Mouse (Mus musculus): ENCODE measurements around the gene Baiap2l1. TPM values are rescaled to one million over a fixed set of nuclear protein-coding genes. Genes with fewer than 3 reads are reported as not detected.

Gene Baiap2l1
- total and polyA plus RNA-seq, 2 experiments = 7.7 to 7.9 TPM

- H3K4me3 ChIP-seq (ENCODE audit: insufficient read depth, low read depth, low read length) = no peak overlapping the region
- TF ChIP-seq POLR2A (IDR thresholded peaks at IDR 0.05; ENCODE audit: extremely low read depth, insufficient read depth, low read length) (no peak), CTCF (IDR thresholded peaks at IDR 0.05; ENCODE audit: low read depth, low read length) (peak; percentile 59)
- WGBS = 73% methylated on average over 3 of the region's 3 CpGs
- no peaks in the 10 kb centered on the region for H3K79me2 ChIP-seq (ENCODE audit: control insufficient read depth, insufficient read depth, low read length)
- H3K9ac ChIP-seq (ENCODE audit: low read depth, low read length) = no peak overlapping the region
- no peaks in the 10 kb centered on the region for H3K27me3 ChIP-seq (ENCODE audit: control insufficient read depth, insufficient read depth, low read length)
- no peak for DNase-seq (ENCODE audit: extremely low read depth, low read depth, low spot score)
- no peaks in the 10 kb centered on the region for H3K4me1 ChIP-seq (ENCODE audit: control insufficient read depth, insufficient read depth, low read length)
- H3K27ac ChIP-seq (replicated peaks; ENCODE audit: insufficient read depth, low read depth, low read length) = no peak overlapping the region
- H3K36me3 ChIP-seq (ENCODE audit: control insufficient read depth, insufficient read depth, low read length) = no peaks in the 10 kb centered on the region
Measured at GRCm38 (mm10) chr5:144383936-144384335, 26.0 kb upstream of the Baiap2l1 start.

- Histone ChIP-seq H3K27me3 (ENCODE audit: control insufficient read depth, insufficient read depth, low read length) (no peaks in the 10 kb centered on the region), H3K36me3 (ENCODE audit: control insufficient read depth, insufficient read depth, low read length) (no peaks in the 10 kb centered on the region), H3K27ac (replicated peaks; ENCODE audit: insufficient read depth, low read depth, low read length) (no peak overlapping the region), H3K4me3 (ENCODE audit: insufficient read depth, low read depth, low read length) (no peak overlapping the region), H3K9ac (ENCODE audit: low read depth, low read length) (no peak overlapping the region), H3K79me2 (ENCODE audit: control insufficient read depth, insufficient read depth, low read length) (no peaks in the 10 kb centered on the region), H3K4me1 (ENCODE audit: control insufficient read depth, insufficient read depth, low read length) (no peaks in the 10 kb centered on the region)
- peak; percentile 22 for DNase-seq (ENCODE audit: extremely low read depth, low read depth, low spot score)
- TF ChIP-seq POLR2A (IDR thresholded peaks at IDR 0.05; ENCODE audit: extremely low read depth, insufficient read depth, low read length) = no peak
- TF ChIP-seq CTCF (IDR thresholded peaks at IDR 0.05; ENCODE audit: low read depth, low read length) = peak; percentile 22; the same call in 1 of the 2 replicates
- 81% methylated on average over 3 of the region's 3 CpGs for WGBS
Measured at GRCm38 (mm10) chr5:144381782-144382181, 23.9 kb upstream of the Baiap2l1 start.

DNA sequence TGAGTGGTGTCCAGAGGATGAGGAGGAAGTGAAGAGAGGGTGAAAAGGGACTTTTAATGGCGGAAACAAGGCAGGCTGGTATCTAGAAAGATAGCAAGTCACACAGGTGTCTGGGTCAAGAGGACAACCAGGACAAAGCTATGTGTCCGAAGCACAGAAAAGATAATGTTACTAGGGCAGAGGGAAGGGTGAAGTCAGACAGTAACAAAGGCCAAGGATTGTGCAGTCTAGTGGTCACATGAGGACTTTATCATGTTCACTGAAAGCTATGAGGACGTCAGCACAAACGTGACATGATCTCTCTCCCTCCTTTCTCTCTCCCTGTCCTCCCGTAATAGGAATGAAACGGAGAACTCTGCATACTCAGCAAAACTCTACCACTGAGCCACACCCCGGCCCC is 22.8 kb upstream of the Baiap2l1 start:
- Histone ChIP-seq H3K36me3 (ENCODE audit: control insufficient read depth, insufficient read depth, low read length) (no peaks in the 10 kb centered on the region), H3K27me3 (ENCODE audit: control insufficient read depth, insufficient read depth, low read length) (no peaks in the 10 kb centered on the region), H3K79me2 (ENCODE audit: control insufficient read depth, insufficient read depth, low read length) (no peaks in the 10 kb centered on the region), H3K9ac (ENCODE audit: low read depth, low read length) (no peak overlapping the region), H3K4me3 (ENCODE audit: insufficient read depth, low read depth, low read length) (no peak overlapping the region), H3K27ac (replicated peaks; ENCODE audit: insufficient read depth, low read depth, low read length) (no peak overlapping the region), H3K4me1 (ENCODE audit: control insufficient read depth, insufficient read depth, low read length) (no peaks in the 10 kb centered on the region)
- TF ChIP-seq POLR2A (IDR thresholded peaks at IDR 0.05; ENCODE audit: extremely low read depth, insufficient read depth, low read length) (no peak), CTCF (IDR thresholded peaks at IDR 0.05; ENCODE audit: low read depth, low read length) (no peak)
- 56% methylated on average over 7 of the region's 7 CpGs for WGBS
- peak; percentile 83 for DNase-seq (ENCODE audit: extremely low read depth, low read depth, low spot score)

GRCm38 (mm10) chr5:144379431-144379830 is 21.5 kb upstream of the Baiap2l1 start:
- Histone ChIP-seq H3K27ac (replicated peaks; ENCODE audit: insufficient read depth, low read depth, low read length) (no peak overlapping the region), H3K4me3 (ENCODE audit: insufficient read depth, low read depth, low read length) (no peak overlapping the region), H3K36me3 (ENCODE audit: control insufficient read depth, insufficient read depth, low read length) (no peaks in the 10 kb centered on the region), H3K27me3 (ENCODE audit: control insufficient read depth, insufficient read depth, low read length) (no peaks in the 10 kb centered on the region), H3K9ac (ENCODE audit: low read depth, low read length) (no peak overlapping the region), H3K4me1 (ENCODE audit: control insufficient read depth, insufficient read depth, low read length) (no peaks in the 10 kb centered on the region), H3K79me2 (ENCODE audit: control insufficient read depth, insufficient read depth, low read length) (no peaks in the 10 kb centered on the region)
- TF ChIP-seq CTCF (IDR thresholded peaks at IDR 0.05; ENCODE audit: low read depth, low read length) (no peak), POLR2A (IDR thresholded peaks at IDR 0.05; ENCODE audit: extremely low read depth, insufficient read depth, low read length) (no peak)
- WGBS = 94% methylated on average over 4 of the region's 4 CpGs
- DNase-seq (ENCODE audit: extremely low read depth, low read depth, low spot score) = no peak

GRCm38 (mm10) chr5:144372885-144373284 is 15.0 kb upstream of the Baiap2l1 start:
- Histone ChIP-seq H3K4me3 (ENCODE audit: insufficient read depth, low read depth, low read length) (no peak overlapping the region), H3K27me3 (ENCODE audit: control insufficient read depth, insufficient read depth, low read length) (no peaks in the 10 kb centered on the region), H3K79me2 (ENCODE audit: control insufficient read depth, insufficient read depth, low read length) (no peaks in the 10 kb centered on the region), H3K27ac (replicated peaks; ENCODE audit: insufficient read depth, low read depth, low read length) (peak overlapping the region; percentile 87), H3K36me3 (ENCODE audit: control insufficient read depth, insufficient read depth, low read length) (no peaks in the 10 kb centered on the region), H3K4me1 (ENCODE audit: control insufficient read depth, insufficient read depth, low read length) (peaks cover 18% of the 10 kb centered on the region), H3K9ac (ENCODE audit: low read depth, low read length) (no peak overlapping the region)
- no peak for TF ChIP-seq POLR2A (IDR thresholded peaks at IDR 0.05; ENCODE audit: extremely low read depth, insufficient read depth, low read length)
- no peak for TF ChIP-seq CTCF (IDR thresholded peaks at IDR 0.05; ENCODE audit: low read depth, low read length)
- DNase-seq (ENCODE audit: extremely low read depth, low read depth, low spot score) = peak; percentile 83
- 18% methylated on average over 2 of the region's 2 CpGs for WGBS

DNA sequence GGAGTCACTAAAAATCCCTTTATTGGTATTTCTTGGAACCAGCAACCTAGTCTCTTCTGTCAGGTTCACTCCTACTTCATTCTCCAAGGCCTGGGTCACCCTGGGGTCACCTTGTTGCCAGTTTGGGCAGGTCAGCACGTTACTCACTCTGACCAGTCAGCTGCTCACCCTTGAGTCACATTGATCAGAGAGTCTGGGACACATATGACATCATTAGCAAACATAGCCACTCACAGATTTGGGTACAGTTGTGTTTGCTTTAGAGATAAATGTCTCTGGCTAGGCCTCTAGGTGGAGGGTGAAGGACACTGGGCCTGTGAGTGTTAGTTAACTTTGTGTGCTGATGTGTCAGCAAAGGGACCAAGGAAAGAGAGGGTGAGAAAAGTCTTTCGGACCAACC is 14.3 kb upstream of the Baiap2l1 start:
- Histone ChIP-seq H3K4me3 (ENCODE audit: insufficient read depth, low read depth, low read length) (no peak overlapping the region), H3K36me3 (ENCODE audit: control insufficient read depth, insufficient read depth, low read length) (no peaks in the 10 kb centered on the region), H3K27me3 (ENCODE audit: control insufficient read depth, insufficient read depth, low read length) (no peaks in the 10 kb centered on the region), H3K79me2 (ENCODE audit: control insufficient read depth, insufficient read depth, low read length) (no peaks in the 10 kb centered on the region), H3K4me1 (ENCODE audit: control insufficient read depth, insufficient read depth, low read length) (peaks cover 18% of the 10 kb centered on the region), H3K27ac (replicated peaks; ENCODE audit: insufficient read depth, low read depth, low read length) (peak overlapping the region; percentile 85), H3K9ac (ENCODE audit: low read depth, low read length) (no peak overlapping the region)
- 16% methylated on average over 2 of the region's 2 CpGs for WGBS
- TF ChIP-seq POLR2A (IDR thresholded peaks at IDR 0.05; ENCODE audit: extremely low read depth, insufficient read depth, low read length) (no peak), CTCF (IDR thresholded peaks at IDR 0.05; ENCODE audit: low read depth, low read length) (no peak)
- DNase-seq (ENCODE audit: extremely low read depth, low read depth, low spot score) = peak; percentile 100

All from liver, adult 2 months (tissue).